Mouse (Mus musculus) heart, postnatal 0 days (tissue): ENCODE measurements around the gene Fmo6.

ENCODE experiments used
- CTCF ChIP-seq: IDR thresholded peaks from 2 replicates; pipeline ENCODE4 v1.5.1; 2016; ENCODE audit warnings: antibody characterized with exemption, control low read depth, low read depth
- EP300 ChIP-seq: IDR thresholded peaks from 2 replicates; pipeline ENCODE4 v1.6.1; 2016; ENCODE audit warnings: antibody characterized with exemption, low read depth

GRCm38 (mm10) chr1:162891980-162892451 lies 45.3 kb downstream of the Fmo6 start:
- TF ChIP-seq CTCF (no peak), EP300 (no peak)
